Comparison of ENCODE assay signal across 9 mouse cellular contexts in the genomic region with DNA sequence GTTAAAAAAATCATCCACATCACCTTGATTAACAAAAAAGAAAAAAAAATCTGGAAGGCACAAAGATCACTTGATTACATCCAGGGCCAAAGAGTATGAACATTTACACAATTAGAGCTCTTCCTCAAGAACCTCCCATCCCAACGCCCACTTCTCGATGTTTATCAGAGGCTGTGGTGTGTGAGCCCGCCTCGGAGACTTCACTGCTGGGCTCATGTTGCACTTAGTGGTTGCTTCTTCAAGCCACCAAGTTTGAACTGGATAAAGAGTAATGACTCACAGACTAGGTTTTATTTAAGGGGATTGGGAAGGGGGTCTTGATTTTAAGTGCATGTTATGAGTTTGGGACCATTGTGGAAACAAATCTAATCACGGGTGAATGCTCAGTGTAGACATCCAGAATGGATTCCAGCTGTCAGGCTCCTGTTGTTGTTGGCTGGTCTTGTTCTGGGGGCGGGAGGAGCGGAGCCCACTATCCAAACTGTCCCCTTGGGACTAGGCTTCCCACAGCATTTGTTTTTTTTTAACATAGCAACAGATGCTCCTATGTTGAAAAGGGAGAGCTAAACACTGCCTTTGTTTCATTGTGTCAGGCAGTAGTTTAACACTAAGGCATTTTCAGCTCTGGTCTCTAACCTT.
DNase-seq lines count a peak whose midpoint lies in the region; ATAC-seq and TF ChIP-seq lines count a peak whose summit lies in the region.
"Had no signal": no experiment of that assay in that cellular context is flagged by ENCODE, and none has a peak within 500 bp of the region (broad histone marks: within the 10 kb centered on the region; RNA-seq: fewer than 3 reads in every experiment).

No protein-coding gene starts in this region.

- no peaks in the 10 kb centered on the region for H3K9me3 ChIP-seq in hindbrain, embryonic 12.5 days (replicated peaks)

- peaks cover 5% of the 10 kb centered on the region for H3K27me3 ChIP-seq in hindbrain, embryonic 12.5 days
- no peaks in the 10 kb centered on the region for H3K27me3 ChIP-seq in thymus, adult 2 months (ENCODE audit: control insufficient read depth, insufficient read depth, low read length)

- no peak for ATAC-seq in hindbrain, embryonic 12.5 days (ENCODE audit: low FRiP score)
- ATAC-seq in megakaryocyte-erythroid progenitor cell, adult 5-6 weeks (replicated peaks; ENCODE audit: low FRiP score, low TSS enrichment, poor library complexity, severe bottlenecking), result no peak

- no peak overlapping the region for H3K4me2 ChIP-seq in hindbrain, embryonic 12.5 days (replicated peaks)

- TF ChIP-seq POLR2A in thymus, adult 2 months (IDR thresholded peaks at IDR 0.05; ENCODE audit: control insufficient read depth, extremely low read depth, insufficient read depth, low read length, poor library complexity), result no peak

- 44% methylated on average over 7 of the region's 7 CpGs for WGBS in hindbrain, embryonic 12.5 days
- WGBS in thymus, adult 2 months, result 84% methylated on average over 7 of the region's 7 CpGs

- H3K9ac ChIP-seq in hindbrain, embryonic 12.5 days, result no peak overlapping the region

- no peaks in the 10 kb centered on the region for H3K36me3 ChIP-seq in hindbrain, embryonic 12.5 days
- H3K36me3 ChIP-seq in thymus, adult 2 months (ENCODE audit: control insufficient read depth, insufficient read depth, low read length), result no peaks in the 10 kb centered on the region

- no peak for TF ChIP-seq CTCF in thymus, adult 2 months (IDR thresholded peaks at IDR 0.05; ENCODE audit: borderline replicate concordance, control insufficient read depth, extremely low read depth, insufficient read depth, low read length, poor library complexity)

- peak overlapping the region; percentile 44; the same call in 1 of the 2 replicates for H3K27ac ChIP-seq in hindbrain, embryonic 12.5 days
- H3K27ac ChIP-seq in thymus, adult 2 months (ENCODE audit: control insufficient read depth, insufficient read depth, low read length), result no peak overlapping the region
- H3K27ac ChIP-seq: macrophage had no signal

- peaks cover 20% of the 10 kb centered on the region for H3K4me1 ChIP-seq in hindbrain, embryonic 12.5 days
- H3K4me1 ChIP-seq in thymus, adult 2 months (replicated peaks; ENCODE audit: control insufficient read depth, insufficient read depth, low read length), result no peaks in the 10 kb centered on the region

- DNase-seq in brain, adult 2 months (ENCODE audit: low read depth, low spot score), result peak; percentile 3
- peak; percentile 30 for DNase-seq in forelimb bud, embryonic 11.5 days (ENCODE audit: low read depth, low spot score)
- peak; percentile 31 for DNase-seq in lung, postnatal 10 days
- DNase-seq in thymus, adult 2 months, result no peak
- no peak for DNase-seq in layer of hippocampus, postnatal 25 days (ENCODE audit: extremely low spot score in 1 of 2, low spot score in 1 of 2)
- DNase-seq in spleen, adult 12 weeks (ENCODE audit: low spot score), result no peak

- H3K4me3 ChIP-seq in hindbrain, embryonic 12.5 days, result no peak overlapping the region
- no peak overlapping the region for H3K4me3 ChIP-seq in thymus, adult 2 months (ENCODE audit: control insufficient read depth, insufficient read depth, low read length)

Comparison
In these comparisons a context has a peak if more than half of its experiments do, and no peak if none do; other contexts are left out.
1. DNase-seq: peak in brain, adult 2 months (single experiment), forelimb bud, embryonic 11.5 days (single experiment) and lung, postnatal 10 days (single experiment); none in thymus, adult 2 months (single experiment), layer of hippocampus, postnatal 25 days (0 of 2) and spleen, adult 12 weeks (single experiment).